Mouse (Mus musculus): ENCODE measurements around the gene Rbm47.

DNA sequence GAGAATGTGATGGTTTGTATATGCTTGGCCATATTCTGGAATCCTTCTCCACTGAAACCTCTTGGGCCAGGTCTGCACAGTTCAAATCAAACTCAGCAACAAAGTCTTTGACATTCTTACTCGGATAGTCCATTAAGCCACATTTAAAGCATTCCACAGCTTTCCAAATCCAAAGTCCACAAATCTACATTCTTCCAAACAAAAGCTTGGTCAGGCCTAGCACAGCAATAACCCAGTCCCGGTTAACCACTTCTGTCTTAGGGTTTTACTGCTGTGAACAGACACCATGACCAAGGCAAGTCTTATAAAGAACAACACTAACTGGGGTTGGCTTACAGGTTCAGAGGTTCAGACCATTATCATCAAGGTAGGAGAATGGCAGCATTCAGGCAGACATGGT lies 133.1 kb downstream of the Rbm47 start:
- TF ChIP-seq CTCF (IDR thresholded peaks at IDR 0.05; ENCODE audit: borderline replicate concordance, control insufficient read depth, extremely low read depth, insufficient read depth, low read length, poor library complexity) (no peak), POLR2A (IDR thresholded peaks at IDR 0.05; ENCODE audit: control insufficient read depth, extremely low read depth, insufficient read depth, low read length, poor library complexity) (no peak)

Measured in thymus, adult 2 months (tissue).